Mouse (Mus musculus): ENCODE data around the gene Ern1.
"Not testable (repeated sequence)": the region's sequence is repeated elsewhere in the genome, so short reads cannot be mapped to it uniquely, and the experiment has no call there.

Ern1 gene

DNA sequence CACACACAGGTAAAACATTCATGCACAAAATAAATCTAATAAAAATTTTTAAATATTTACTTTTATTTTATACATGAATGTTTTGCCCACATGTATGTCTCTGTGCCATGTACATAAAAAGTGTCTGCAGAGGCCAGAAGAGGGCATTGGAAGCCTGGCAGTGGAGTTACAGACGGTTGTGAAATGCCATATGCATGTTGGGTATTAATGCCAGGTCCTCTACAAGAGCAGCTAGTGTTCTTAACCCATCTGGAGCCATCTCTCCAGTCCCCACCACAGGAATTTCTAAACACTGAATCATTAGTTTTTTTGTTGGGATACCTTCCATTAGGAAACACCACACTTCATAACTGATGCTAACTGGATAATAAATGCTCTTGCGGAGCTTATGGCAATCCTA lies 50.1 kb downstream of the Ern1 start:
- no peak for DNase-seq (ENCODE audit: low read depth)

DNA sequence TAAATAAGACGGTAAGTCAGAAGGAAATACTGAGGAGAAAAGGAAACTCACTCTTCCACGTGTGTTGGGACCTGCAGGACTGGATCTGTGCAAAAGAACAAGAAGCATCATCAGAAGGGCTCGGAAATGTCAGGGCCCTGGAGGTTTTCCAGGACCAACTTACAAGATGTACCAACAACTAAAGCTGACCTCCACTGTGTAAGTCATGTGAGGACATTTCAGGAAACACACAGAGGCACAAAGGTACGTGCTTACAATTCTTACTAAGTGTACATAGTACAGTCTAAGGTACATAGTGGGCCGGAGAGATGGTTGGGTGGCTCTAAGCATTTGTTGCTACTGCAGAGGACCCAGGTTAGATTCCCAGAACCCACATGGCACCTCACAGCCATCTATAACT lies 50.6 kb downstream of the Ern1 start:
- DNase-seq (ENCODE audit: low read depth): no peak

DNA sequence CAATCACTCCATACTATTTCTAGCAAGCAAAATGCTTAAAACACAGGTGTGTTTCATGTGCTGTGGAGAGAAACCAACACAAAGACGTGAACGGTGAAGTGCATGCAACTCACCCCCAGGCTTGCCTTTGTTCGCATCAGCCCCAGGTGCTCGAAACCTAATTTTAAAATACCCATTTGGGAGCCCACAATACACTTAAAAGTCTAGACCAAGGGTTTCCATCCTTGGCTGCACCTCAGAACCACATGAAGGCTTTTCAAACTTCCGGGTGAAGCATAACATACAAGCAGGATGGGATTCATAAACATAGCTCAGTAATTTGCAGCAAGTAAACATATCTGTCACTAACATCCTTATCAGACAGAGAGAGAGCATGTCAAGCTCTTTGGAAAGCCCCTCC lies 57.3 kb downstream of the Ern1 start:
- DNase-seq (ENCODE audit: low read depth): peak; percentile 78

DNA sequence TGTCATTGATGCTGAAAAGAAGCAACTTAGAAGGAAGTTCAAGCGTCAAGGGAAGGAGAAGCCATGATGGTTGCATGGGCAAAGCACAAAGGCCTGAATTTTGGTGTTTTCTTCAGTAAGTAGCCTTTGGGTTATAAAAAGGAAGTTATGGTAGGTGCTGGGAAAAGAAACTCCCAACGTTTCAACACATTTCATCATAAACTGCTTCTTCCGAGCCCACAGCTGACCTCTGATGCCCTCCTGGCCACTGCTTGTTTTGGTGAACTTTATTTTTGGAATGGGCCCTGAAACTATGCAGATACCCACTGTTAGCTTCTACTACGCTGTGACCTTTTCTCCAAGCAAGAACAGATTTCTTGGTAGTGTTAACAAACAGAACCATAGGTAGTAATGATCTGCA lies 58.0 kb downstream of the Ern1 start:
- no peak for DNase-seq (ENCODE audit: low read depth)

DNA sequence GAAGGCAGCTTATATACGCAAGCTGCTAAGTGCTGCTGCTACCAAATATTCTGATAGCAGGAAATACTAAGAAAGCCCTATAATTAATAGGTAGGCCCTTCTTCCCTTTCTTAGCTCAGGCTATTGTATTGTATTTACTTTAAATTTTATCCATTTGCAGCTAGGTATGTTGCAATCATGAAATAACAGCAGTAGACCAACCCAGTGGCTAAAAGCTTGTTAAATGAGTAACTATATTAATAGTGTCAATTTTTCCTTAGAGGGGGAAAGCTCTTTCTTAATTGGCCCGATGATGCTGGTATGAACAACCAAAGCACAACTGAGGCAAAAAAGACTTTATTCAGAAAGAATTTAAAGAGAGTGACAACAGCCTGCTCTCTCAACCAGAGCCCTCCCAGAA lies 59.1 kb downstream of the Ern1 start:
- DNase-seq (ENCODE audit: low read depth): no peak

DNA sequence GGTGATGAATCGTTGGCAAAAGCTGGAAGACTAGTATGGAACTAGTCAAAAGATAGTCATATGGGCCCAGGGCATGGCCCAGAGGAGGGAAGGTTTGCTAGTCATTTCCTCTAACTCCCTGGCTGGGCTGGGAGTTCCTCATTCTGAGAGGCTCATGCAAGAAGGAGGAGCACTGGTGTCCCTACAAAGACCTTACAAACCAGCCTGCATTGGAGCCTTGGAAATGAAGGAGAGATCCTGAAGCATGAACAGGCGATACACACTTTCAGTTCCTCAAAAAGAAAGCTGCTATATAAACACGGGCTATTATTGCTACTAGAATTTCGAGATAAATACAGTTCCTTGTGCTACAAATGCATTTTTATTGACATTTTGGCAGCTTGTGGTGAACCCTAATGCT lies 59.5 kb downstream of the Ern1 start:
- no peak for DNase-seq (ENCODE audit: low read depth)

DNA sequence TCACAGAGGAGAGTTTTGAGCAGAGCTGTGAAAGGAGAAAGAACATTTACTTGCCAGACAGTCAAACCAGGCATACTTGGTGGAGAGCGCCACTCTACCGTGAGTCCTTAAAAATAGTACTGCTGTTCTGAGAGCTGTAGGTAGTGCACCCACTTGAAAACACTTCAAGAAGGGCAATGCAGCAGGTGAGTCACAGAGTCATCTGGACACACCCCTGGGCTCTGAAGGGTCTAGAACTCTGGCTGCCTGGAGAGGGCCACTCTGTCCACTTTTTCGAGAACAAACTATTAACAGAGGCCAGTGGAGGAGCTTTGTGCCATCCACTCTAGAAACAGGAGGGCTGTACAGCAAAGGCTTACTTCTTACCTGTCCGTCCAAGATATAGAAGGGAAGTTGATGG lies 61.2 kb downstream of the Ern1 start:
- DNase-seq (ENCODE audit: low read depth): no peak

DNA sequence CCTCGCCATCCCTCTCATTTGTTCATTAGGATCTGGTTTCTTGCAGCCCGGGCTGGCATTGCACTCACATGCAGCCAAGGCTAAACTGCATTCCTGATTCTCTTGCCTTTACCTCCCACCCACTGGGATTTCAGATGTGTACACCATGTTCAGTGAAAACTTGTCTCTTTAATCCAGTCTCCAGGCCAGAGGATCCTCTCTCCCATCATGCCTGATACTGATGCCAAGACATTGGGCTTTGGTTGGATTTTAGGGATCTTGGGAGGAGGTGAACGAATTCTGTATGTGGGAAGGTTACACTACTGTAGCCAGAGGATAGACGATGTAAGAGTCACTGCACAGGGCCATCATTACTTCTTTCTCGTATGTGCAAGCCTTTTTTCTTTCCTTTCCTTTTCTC lies 62.5 kb downstream of the Ern1 start:
- no peak for DNase-seq (ENCODE audit: low read depth)

DNA sequence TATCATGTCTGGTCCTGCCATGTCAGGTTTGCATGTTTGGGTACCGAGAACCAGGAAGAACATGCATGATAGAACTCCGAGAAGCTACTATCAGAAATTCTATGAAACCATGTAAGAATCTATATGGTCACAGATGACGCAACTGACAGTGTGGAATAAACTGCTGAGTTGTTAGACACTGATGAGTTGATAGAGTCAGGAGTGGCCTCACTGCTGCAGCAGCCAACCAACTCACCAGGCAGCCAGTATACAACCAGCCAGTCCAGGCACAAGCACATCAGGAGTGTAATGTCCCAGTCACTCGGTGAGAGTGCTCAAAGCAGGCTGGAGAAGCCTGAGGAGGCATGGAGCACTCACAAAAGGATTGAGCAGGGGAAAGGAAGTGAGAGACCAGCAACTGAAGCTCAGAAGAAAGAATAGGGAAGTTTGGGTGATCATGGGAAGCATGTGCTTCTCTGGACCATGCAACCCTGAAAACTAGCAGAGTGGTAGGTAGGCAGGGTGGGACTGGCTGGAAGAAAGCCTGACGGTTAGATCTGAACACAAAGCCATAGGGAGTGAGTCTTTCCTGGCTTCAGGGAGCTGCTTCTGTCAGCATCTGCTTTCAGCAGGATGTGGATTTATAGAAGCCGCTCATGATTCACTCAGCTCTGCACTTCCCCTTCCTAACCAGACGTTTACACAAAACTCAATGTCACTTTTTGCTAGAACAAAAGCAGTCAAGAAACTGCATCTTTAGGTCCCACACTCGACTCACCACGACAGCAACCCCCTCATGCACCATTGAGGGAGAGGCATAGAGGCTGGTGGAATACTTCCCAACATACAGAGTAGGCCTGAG lies 68.2 kb downstream of the Ern1 start:
- no peak for DNase-seq (ENCODE audit: low read depth)

DNA sequence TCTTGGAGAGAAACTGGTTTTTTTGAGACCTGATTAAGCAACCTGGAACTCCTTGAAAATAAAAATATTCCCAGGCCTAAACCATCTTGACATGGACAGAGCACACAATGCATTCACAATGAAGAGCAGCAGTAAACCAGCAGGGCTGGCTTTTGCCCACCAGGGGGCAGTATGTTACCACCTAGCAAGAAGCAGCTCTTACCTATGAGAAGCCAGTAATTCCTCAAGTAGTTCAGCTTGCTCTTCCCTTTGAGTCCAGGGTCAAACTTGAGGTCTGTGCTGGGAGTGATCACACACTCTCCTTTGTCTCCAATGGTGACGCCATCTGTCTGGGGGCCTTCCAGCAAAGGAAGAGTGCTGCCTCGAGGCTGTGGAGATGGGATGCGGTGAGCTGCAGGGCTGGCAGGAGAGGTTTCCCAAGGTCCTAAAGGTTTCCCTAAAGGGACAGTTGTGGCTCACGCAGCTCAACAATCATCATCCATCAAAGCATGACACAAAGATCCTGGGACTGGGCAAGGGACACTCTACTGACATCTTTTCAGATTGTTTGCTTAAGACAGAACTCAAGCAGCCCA lies 68.9 kb downstream of the Ern1 start:
- DNase-seq (ENCODE audit: low read depth): peak; percentile 94

DNA sequence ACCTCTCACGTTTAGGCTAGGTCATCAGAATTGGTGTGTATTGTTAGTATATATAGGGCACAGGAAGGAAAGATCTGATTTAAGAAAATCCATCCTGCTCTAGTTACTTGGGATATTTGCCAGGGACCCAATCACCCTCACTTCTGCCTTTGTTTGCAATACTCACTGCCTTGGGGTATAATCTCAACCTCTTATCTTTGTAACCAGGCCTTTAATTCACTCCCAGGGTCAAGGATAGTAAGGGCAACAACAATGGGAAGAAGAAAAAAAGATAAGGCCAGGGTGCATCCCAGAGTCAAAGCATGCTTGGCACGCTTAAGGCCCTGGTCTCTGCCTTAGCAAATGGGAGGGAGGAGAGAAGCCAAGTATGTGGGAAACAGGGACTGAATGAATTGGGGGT lies 69.8 kb downstream of the Ern1 start:
- DNase-seq (ENCODE audit: low read depth): no peak

DNA sequence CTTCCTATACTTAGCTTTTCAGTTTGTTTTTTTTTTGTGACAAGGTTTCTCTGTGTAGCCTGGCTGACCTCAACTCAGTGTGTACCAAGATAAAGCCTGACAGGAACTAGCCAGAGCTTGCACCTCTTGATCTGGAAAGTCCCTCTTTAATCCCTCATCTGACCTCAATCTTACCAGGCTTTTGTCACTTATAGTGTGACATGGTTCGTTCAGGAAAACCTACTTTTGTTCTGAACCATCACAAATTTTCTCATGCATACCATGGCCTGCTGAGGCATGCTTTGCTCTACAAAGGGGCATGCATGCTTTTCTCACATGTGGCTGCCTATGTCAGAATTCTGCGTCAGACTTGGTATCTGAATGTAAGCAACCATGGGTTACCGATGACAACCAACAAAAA lies 71.3 kb downstream of the Ern1 start:
- DNase-seq (ENCODE audit: low read depth): no peak

DNA sequence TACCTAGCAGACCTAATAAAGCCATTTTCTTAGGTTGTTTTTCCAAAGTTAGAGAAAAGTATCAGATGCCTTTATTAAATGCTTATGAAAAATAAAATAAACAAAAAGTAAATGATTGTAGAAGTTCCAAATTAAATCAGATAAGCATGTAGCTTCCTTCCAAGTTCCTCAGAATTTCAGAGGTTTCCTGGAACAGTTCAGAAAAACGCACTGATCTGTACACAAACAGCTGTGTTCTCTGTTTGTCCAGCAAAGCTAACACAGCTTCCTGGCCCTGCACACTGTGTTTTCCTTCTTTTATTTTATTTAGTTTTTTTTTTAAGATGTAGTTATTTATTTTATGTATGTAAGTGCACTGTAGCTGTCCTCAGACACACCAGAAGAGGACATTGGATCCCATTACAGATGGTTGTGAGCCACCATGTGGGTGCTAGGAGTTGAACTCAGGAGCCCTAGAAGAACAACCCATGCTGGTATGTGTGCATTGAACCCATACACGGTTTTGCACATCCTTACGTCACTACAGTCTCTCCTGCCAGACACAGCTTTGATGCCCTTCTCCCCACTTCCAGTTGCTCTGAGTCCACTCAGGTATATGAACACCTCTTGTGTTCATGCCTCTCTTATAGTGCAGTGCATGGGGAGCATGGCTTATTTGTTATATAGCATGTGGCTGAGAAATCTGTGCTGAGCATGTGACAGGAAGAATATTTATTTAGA lies 74.9 kb downstream of the Ern1 start:
- no peak for DNase-seq (ENCODE audit: low read depth)

DNA sequence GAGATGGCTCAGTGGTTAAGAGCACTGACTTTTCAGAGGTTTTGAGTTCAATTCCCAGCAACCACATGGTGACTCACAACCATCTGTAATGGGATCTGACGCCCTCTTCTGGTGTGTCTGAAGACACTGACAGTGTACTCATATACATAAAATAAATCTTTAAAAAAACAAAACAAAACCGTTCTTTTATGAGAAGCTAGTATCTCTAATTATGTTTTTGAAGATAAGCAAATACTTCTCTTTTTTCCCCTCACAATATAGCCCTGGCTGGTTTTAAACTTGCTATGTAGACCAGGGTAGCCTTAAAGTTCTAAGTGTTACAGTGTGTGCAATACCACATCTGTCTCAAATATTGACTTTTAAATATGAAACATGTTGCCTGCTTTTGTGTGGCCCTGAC lies 76.5 kb downstream of the Ern1 start:
- DNase-seq (ENCODE audit: low read depth): no peak

DNA sequence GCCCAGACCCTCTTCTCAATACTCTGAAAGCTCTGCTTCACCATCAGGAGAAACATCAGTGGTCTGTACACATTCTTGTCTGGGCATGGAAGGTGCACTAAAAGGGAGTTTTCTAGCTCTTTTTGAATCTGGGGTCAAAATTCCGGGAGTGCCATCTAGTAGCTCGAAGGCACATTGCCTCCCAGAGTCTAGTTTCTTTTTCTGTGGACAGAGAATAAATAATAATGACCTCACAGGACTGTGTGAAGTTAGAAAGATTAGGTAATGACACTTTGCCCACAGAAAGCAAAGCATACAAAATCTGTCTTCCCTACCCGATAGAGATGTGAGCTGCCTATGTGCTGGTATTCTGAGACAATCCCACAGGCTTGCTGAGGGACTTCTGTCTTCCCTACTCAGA lies 77.1 kb downstream of the Ern1 start:
- no peak for DNase-seq (ENCODE audit: low read depth)

DNA sequence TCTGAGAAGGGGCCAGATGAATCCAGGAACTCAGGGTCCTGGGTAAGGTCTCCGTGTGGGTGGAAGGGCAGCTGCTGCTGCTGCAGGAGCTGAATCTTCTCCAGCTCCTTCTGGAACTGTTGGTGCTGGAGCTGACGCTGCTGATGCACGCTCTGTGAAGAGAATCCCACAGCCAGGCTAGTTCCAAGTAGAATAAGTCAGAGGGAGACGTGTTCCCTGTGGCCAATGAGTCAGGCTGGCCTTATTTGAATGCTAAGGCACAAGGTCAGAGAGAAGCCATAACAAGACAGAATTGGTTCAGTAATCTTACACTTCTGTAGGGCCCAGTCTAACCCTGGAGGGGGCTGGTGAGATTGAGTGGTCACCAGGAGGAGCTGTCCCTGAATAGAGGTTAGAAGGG lies 77.6 kb downstream of the Ern1 start:
- DNase-seq (ENCODE audit: low read depth): no peak

DNA sequence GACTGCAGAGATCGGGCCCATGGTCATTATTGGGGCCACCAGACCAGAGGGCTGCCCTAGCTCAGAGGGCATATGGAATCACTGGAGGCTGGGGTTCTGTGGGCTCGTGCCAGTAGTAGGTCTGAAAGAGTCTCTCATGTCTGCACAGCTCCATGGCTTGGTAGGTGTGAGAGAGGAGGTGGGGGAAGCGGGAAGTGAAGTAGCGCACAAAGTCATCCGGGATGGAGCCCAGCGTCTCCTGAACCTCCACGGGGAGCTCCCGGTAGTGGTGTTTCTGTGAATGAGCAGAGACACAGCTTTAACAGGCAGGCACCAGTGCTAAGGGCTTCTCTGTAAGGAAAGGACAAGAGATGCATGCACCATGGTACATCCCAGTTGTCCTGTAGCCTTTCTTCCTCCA lies 89.2 kb downstream of the Ern1 start:
- DNase-seq (ENCODE audit: low read depth): no peak

DNA sequence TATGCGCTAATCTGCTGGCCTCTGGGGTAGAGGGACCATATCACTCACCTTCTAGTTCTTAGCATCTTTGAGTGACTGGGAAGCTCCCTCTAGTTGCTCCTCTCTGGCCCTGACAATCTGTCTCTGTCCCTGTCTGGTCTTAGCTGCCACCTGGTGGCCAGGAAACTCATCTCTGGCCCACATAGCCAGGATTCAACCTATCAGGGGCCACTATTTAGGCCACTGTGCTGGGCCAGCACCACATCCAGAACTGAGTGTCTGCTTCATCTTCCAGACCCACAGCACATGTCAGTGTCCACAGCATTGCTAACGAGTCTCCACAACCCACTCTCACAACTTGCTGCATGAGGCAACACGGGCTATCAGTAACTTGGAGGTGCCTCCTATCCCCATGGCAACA lies 90.0 kb downstream of the Ern1 start:
- DNase-seq (ENCODE audit: low read depth): no peak

DNA sequence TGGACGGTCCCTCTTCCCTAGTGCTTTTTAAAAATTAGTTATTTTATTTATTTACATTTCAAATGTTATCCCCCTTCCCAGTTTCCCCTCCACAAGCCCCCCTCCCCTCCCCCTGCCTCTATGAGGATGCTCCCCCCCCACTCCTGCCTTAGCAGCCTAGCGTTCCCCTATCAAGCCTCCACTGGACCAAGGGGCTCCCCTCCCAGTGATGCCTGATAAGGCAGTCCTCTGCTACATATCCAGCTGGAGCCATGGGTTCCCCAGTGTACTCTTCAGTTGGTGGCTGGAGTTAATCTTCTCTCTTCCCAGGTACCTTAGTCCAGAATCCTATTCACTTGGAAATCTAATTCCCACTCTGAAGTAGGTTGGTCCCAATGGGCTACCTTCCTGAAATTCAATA lies 93.6 kb downstream of the Ern1 start:
- DNase-seq (ENCODE audit: low read depth): not testable (repeated sequence)

DNA sequence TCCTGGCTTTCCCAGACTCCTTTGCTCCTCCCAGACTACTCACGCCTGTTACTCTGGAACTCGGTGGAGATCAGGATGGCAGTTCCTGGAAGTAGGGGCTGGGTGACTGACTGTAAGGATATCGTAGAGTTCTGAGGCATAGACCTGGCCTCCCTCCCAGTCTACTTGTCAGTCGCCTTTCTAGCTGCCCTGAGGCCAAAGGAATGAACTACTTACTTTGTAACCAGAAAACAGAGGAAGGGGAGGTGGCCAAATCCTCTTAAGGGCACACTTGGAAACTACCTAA lies 94.4 kb downstream of the Ern1 start:
- DNase-seq (ENCODE audit: low read depth): no peak

DNA sequence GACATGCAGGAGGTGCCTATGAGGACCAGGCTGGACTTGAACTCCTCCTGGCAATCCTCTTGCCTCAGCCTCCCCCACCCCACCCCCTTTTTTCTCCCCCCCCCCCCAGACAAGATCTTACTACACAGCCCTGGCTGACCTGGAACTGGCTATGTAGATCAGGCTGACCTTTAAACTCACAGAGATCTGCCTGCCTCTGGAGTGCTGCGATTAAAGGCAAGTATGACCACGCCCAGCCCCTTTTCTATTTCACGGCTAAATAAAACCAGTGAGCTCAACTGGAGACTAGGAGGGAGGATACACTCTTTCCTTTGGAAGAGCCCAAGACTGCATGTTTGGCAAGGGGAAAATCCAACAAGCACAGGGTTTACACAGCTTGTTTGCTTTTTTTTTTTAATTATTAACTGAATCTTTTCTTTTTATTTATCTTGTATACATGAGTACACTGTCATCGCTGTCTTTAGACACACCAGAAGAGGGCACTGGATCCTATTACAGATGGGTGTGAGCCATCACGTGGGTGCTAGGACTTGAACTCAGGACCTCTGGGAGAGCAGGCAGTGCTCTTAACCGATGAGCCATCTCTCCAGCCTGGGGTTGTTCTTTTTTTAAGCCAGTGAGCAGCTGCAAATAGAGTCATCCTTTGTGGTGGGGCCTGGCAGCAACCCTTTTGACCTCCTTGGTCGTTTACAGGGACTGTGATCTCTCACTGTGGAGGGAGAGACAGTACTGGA lies 94.9 kb downstream of the Ern1 start:
- no peak for DNase-seq (ENCODE audit: low read depth)

DNA sequence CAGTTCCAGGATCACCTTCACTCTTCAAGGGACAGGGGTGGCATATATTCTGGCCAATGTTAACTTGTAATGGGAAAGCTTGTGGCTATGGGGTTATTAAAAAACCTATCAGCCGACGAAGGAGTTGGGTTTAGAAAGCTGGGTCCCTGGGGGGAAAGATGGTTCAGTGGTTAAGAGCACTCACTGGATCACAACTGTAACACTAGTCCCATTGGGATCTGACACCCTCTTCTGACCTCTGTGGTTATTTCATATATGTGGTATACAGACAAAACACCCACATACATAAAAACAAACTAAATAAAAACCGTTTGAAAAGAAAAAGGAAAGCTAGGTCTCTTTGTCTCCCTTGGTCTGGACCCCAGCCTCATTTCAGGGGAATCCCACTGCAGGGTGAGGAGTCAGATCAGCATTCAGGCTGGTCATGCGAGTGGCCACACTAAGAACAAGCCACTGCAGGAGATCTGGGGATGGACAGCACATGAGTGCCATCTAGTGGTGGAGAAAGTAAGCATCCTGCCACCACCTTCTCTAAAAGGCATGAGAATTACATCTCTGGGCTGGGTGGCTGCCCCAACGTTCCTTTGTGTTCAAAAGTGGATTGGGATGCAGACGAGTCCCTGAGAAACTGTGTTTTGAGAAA lies 96.0 kb downstream of the Ern1 start:
- DNase-seq (ENCODE audit: low read depth): peak; percentile 90
